Mouse (Mus musculus) c-Kit-negative CD71-positive TER-119-positive erythroid progenitor cells, embryonic 14.5 days (primary cell): ENCODE measurements around the gene Ptov1.

Experiments
- DNase-seq: peaks from one replicate; pipeline ENCODE4 v3.0.0-alpha.2; 2013; ENCODE audit warnings: low read depth, low spot score

Gene Ptov1

GRCm38 (mm10) chr7:44814952-44815553 lies 54.5 kb downstream of the Ptov1 start:
- DNase-seq, result no peak

GRCm38 (mm10) chr7:44814423-44814822 lies 55.2 kb downstream of the Ptov1 start:
- no peak for DNase-seq

DNA sequence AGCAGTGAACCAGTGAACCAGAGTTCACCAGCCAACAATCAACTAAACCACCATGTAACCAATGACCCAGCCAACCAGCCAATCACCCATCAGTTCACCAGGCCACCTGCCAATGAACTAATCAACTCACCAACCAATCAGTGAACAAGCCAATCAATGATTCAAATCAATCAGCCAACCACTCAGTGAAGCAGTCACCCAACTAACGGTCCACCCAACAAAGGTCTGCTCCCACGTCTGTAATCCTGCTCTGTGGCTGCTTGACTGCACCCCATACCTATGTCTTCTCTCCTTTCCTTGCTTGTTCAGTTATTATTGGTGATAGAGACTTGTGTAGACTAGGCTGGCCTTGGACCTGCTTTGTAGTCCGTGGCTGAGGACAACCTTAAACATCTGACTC lies 55.6 kb downstream of the Ptov1 start:
- DNase-seq, result no peak
